Mouse (Mus musculus): ENCODE data around the gene Vwa3b. TPM values are rescaled to one million over a fixed set of nuclear protein-coding genes. Genes with fewer than 3 reads are reported as not detected.

Gene Vwa3b
- polyA plus RNA-seq, 1 experiment from 2014 or later: 0.34 TPM

DNA sequence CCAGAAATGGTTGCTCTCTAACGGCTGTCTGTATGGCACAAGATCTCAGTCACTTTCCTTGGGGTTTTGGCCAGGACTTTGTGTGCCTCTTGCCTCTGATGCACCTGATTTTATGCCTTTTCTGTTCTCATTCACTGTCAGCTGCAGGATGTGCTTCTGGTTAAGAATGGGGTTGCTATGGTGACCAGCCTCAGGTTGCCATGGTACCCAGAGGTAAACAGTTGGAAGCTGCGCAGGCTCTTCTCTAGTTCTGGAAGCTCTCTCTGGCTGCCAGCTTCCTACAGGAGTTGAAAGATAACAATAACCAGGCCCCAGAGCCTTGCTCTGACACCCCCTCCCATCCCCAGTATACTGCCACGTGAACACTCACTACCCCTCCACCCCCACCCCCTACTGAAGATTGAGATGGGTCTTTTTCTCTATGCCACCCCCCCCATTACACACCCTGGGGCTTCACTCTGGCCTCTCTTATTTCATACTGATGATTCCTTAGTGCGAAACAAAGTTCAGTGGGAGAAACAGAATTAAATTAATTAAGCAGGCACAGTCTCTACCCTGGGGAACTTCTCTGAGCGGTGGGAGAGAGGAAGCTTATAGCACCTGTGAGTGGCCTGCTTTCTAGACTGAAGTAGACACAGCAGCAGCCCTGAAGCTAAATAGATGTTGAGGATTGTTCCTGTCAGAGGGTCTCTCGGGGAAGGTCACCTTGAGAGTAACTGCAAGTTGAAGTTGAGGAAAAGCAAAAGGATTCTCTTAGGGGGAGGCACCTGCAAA, 193.9 kb downstream of the Vwa3b start:
- DNase-seq (peak; percentile 95), ATAC-seq (ENCODE audit: low FRiP score, low TSS enrichment) (peak; percentile 88)
- Histone ChIP-seq H3K36me3 (ENCODE audit: control insufficient read depth, insufficient read depth, low read length) (no peaks in the 10 kb centered on the region), H3K4me1 (ENCODE audit: control insufficient read depth, insufficient read depth, low read length) (peaks cover 26% of the 10 kb centered on the region), H3K27ac (replicated peaks; ENCODE audit: low read depth, low read length) (peak overlapping the region; percentile 66), H3K4me3 (replicated peaks; ENCODE audit: low read depth, low read length) (no peak overlapping the region), H3K9ac (replicated peaks; ENCODE audit: low read length) (no peak overlapping the region), H3K4me2 (ENCODE audit: low read length) (peak overlapping the region; percentile 13; the same call in 1 of the 2 replicates), H3K9me3 (ENCODE audit: control insufficient read depth, low read length) (no peaks in the 10 kb centered on the region), H3K27me3 (ENCODE audit: control insufficient read depth, insufficient read depth, low read length) (no peaks in the 10 kb centered on the region)
- 23% methylated on average over 6 of the region's 6 CpGs for WGBS

DNA sequence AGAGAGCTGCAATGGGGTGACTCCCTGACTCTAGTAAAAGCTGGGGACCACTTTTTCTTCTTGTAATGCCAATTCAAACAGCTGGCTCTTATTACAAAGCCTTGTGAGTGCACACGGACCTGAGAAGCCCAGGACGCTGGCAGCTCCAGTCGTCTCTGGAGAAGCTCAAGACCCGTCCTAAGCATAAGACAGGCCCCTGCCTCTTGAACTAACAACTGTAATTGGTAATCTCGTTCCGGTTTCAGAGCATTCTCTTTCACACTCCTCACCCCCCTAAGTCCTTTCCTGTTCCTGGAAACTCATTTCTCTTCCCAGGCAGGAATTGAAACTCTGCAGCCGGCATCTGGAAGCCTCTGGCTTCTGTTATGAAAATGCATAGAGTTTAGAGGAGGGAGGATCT, 195.6 kb downstream of the Vwa3b start:
- no peak overlapping the region for H3K4me3 ChIP-seq (replicated peaks; ENCODE audit: low read depth, low read length)
- no peak overlapping the region for H3K4me2 ChIP-seq (ENCODE audit: low read length)
- ATAC-seq (ENCODE audit: low FRiP score, low TSS enrichment) (no peak), DNase-seq (no peak)
- no peaks in the 10 kb centered on the region for H3K36me3 ChIP-seq (ENCODE audit: control insufficient read depth, insufficient read depth, low read length)
- no peaks in the 10 kb centered on the region for H3K27me3 ChIP-seq (ENCODE audit: control insufficient read depth, insufficient read depth, low read length)
- H3K27ac ChIP-seq (replicated peaks; ENCODE audit: low read depth, low read length): no peak overlapping the region
- H3K9me3 ChIP-seq (ENCODE audit: control insufficient read depth, low read length): no peaks in the 10 kb centered on the region
- 74% methylated on average over 7 of the region's 7 CpGs for WGBS
- no peak overlapping the region for H3K9ac ChIP-seq (replicated peaks; ENCODE audit: low read length)
- peaks cover 26% of the 10 kb centered on the region for H3K4me1 ChIP-seq (ENCODE audit: control insufficient read depth, insufficient read depth, low read length)

DNA sequence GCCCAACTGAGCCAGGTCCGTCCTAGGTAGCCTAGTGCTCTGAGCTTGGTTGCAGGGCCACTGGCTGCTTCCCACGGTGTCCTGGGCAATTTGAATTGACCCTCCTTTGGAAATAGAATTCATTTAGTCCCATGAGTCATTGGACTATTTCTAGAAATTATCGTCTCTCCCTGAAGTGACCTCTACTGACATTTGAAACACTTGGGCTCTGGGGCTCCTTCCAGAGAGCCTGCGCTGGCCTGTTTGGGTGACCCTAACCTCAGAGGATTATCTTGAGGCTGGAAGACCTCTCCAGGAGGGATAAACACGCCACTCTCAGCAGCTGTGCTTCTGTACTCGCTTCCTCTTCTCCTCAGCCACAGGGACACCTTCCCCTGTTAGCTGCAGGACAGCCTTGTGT, 204.0 kb downstream of the Vwa3b start:
- H3K4me2 ChIP-seq (ENCODE audit: low read length): no peak overlapping the region
- no peaks in the 10 kb centered on the region for H3K9me3 ChIP-seq (ENCODE audit: control insufficient read depth, low read length)
- H3K27ac ChIP-seq (replicated peaks; ENCODE audit: low read depth, low read length): no peak overlapping the region
- no peak for ATAC-seq (ENCODE audit: low FRiP score, low TSS enrichment)
- 76% methylated on average over 6 of the region's 6 CpGs for WGBS
- H3K4me3 ChIP-seq (replicated peaks; ENCODE audit: low read depth, low read length): no peak overlapping the region
- H3K27me3 ChIP-seq (ENCODE audit: control insufficient read depth, insufficient read depth, low read length): no peaks in the 10 kb centered on the region
- H3K9ac ChIP-seq (replicated peaks; ENCODE audit: low read length): no peak overlapping the region
- H3K4me1 ChIP-seq (ENCODE audit: control insufficient read depth, insufficient read depth, low read length): no peaks in the 10 kb centered on the region
- H3K36me3 ChIP-seq (ENCODE audit: control insufficient read depth, insufficient read depth, low read length): no peaks in the 10 kb centered on the region
- DNase-seq: no peak

DNA sequence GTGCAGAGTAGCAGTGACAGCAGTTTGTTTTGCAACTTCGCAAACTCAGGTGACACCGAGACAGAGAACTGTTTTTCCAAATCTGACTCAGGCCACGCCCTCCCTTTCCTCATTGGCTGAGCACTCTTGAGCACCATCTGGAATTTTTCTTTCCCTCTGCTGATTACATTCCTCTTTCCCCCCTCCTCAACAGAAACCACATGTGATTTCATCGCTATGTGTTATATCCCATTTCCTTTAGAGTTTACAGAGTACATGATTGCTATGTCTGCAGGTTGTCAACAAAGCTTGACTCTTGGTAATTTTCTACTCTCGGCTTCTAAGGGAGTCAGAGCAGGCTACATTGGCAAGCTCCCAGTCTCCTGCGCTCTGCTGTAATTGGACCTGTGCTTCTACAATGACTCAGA, 204.9 kb downstream of the Vwa3b start:
- WGBS: 85% methylated on average over 6 of the region's 6 CpGs
- H3K27me3 ChIP-seq (ENCODE audit: control insufficient read depth, insufficient read depth, low read length): no peaks in the 10 kb centered on the region
- H3K9me3 ChIP-seq (ENCODE audit: control insufficient read depth, low read length): no peaks in the 10 kb centered on the region
- ATAC-seq (ENCODE audit: low FRiP score, low TSS enrichment): no peak
- H3K4me3 ChIP-seq (replicated peaks; ENCODE audit: low read depth, low read length): no peak overlapping the region
- H3K9ac ChIP-seq (replicated peaks; ENCODE audit: low read length): no peak overlapping the region
- no peaks in the 10 kb centered on the region for H3K36me3 ChIP-seq (ENCODE audit: control insufficient read depth, insufficient read depth, low read length)
- no peaks in the 10 kb centered on the region for H3K4me1 ChIP-seq (ENCODE audit: control insufficient read depth, insufficient read depth, low read length)
- H3K4me2 ChIP-seq (ENCODE audit: low read length): no peak overlapping the region
- DNase-seq: no peak
- H3K27ac ChIP-seq (replicated peaks; ENCODE audit: low read depth, low read length): no peak overlapping the region

Other genes starting within 250 kb of the Vwa3b start
- 19.5 and 23.1 TPM in 2 replicates for gene Tmem131, start 82.9 kb upstream of the Vwa3b start, polyA plus RNA-seq (2014; fragmentation: Nextera tagmentation; extraction: Ambion mirVana)
- gene Cnga3, start 187.8 kb downstream of the Vwa3b start, polyA plus RNA-seq (2014; fragmentation: Nextera tagmentation; extraction: Ambion mirVana): 0.22 and 0.32 TPM in 2 replicates